Mouse (Mus musculus) liver, postnatal 0 days (tissue): ENCODE measurements at regions not wholly inside any gene's neighbourhood (a gene's known extent, or its start where the extent isn't known, plus 50 kb on each side); places are given as distances from the start of the nearest gene placed in this dataset.
A peak's percentile ranks its signal among the peaks of the same experiment; 100 is the strongest.

Source experiments
- ATAC-seq: fragments of 200-750 bp; cut with Nextera tagmentation; 2 replicates; pipeline ENCODE4 v1.8.0; 2017; ENCODE audit warnings: mild to moderate bottlenecking, moderate library complexity
- DNase-seq: peaks from one replicate; pipeline ENCODE4 v3.0.0-alpha.2; 2016
- H3K27ac ChIP-seq: fragments of 300-500 bp; sonication (generic); 2 replicates; pipeline ENCODE4 v1.5.1; 2014; ENCODE audit warnings: antibody characterized with exemption, moderate library complexity, mild to moderate bottlenecking, low read depth
- H3K27me3 ChIP-seq: fragments of 300-500 bp; sonication (generic); 2 replicates; pipeline ENCODE4 v1.6.1; 2014; ENCODE audit warnings: low read length, control low read depth, mixed read lengths; ENCODE audit not compliant: insufficient read depth
- H3K36me3 ChIP-seq: fragments of 300-500 bp; sonication (generic); replicated peaks from 2 replicates; pipeline ENCODE4 v1.6.1; 2014; ENCODE audit warnings: mild to moderate bottlenecking, control low read depth, low read length, moderate library complexity, mixed read lengths; ENCODE audit not compliant: insufficient read depth
- H3K4me1 ChIP-seq: fragments of 300-500 bp; sonication (generic); 2 replicates; pipeline ENCODE4 v1.6.1; 2014; ENCODE audit warnings: antibody characterized with exemption, mild to moderate bottlenecking, control low read depth; ENCODE audit not compliant: insufficient read depth
- H3K4me2 ChIP-seq: fragments of 300-500 bp; sonication (generic); 2 replicates; pipeline ENCODE4 v1.6.1; 2014; ENCODE audit warnings: low read depth, mild to moderate bottlenecking, low read length, moderate library complexity, mixed read lengths
- H3K4me3 ChIP-seq: fragments of 300-500 bp; sonication (generic); 2 replicates; pipeline ENCODE4 v1.5.1; 2014; ENCODE audit warnings: low read depth, low read length
- H3K9ac ChIP-seq: fragments of 300-500 bp; sonication (generic); replicated peaks from 2 replicates; pipeline ENCODE4 v1.6.1; 2014; ENCODE audit warnings: mild to moderate bottlenecking, moderate library complexity
- H3K9me3 ChIP-seq: fragments of 300-500 bp; sonication (generic); 2 replicates; pipeline ENCODE4 v1.6.1; 2016; ENCODE audit warnings: mild to moderate bottlenecking, control low read depth, low read length, mixed read lengths
- CTCF ChIP-seq: sonication (generic); IDR thresholded peaks from 2 replicates; pipeline ENCODE4 v1.5.1; 2016; ENCODE audit warnings: antibody characterized with exemption, low read depth
- EP300 ChIP-seq: IDR thresholded peaks from 2 replicates; pipeline ENCODE4 v1.6.1; 2016; ENCODE audit warnings: antibody characterized with exemption, low read depth, mild to moderate bottlenecking
- WGBS: fragments of 180-500 bp; shearing (Covaris S2); extraction: QIAGEN DNeasy Blood & Tissue Kit; methylation state at CpG from one replicate; pipeline ENCODE4 v1.1.7; 2014; ENCODE audit not compliant: insufficient replicate concordance; 5-methylcytosine and 5-hydroxymethylcytosine counted together

DNA sequence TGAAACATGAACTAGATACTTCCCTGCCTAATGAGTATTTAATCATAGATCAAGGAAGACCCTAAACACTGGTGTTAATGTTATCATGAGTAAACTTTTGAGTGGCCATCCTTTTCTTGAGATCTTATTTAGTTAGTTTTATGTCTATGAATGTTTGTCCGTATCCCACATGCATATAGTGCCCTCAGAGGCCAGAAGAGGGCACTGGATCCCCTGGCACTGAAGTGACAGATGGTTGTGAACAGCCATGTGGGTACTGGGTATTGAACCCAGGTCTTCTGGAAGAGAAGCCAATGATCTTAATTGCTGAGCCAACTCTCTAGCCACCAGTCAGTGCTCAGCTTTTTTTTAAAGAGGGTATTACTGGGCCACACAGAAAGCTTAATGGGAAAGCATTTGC, 408.6 kb upstream of the Hnrnpa3 start:
- no peaks in the 10 kb centered on the region for H3K36me3 ChIP-seq
- DNase-seq, result no peak
- no peak overlapping the region for H3K4me2 ChIP-seq
- H3K27me3 ChIP-seq, result no peaks in the 10 kb centered on the region
- H3K9me3 ChIP-seq, result no peaks in the 10 kb centered on the region
- no peaks in the 10 kb centered on the region; the same call in 1 of the 2 replicates for H3K4me1 ChIP-seq
- TF ChIP-seq CTCF, result peak; percentile 24; the same call in 1 of the 2 replicates
- TF ChIP-seq EP300, result no peak
- H3K4me3 ChIP-seq, result no peak overlapping the region
- 75% methylated on average over 1 of the region's 1 CpGs for WGBS
- H3K27ac ChIP-seq, result no peak overlapping the region
- no peak for ATAC-seq
- no peak overlapping the region for H3K9ac ChIP-seq

DNA sequence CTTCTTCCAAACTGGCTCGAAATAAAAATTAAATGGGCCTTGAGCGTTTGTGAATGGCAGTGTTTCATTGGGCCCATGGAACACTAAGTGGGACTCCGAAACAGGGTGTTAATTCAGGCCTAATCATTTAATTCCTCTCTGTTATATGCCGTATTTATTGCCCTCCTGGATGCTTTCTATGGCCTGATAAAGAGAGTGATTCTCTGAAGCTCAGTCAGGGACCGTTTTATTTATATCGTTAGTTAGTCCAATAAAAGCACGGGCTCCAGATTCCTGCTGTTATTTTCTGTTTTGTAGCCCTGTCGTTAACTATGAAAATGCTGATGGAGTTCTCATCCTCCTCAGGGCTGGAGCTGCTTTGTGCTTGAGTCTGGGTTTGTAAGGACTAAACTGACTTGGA, 406.2 kb upstream of the Hnrnpa3 start:
- Histone ChIP-seq H3K36me3 (no peaks in the 10 kb centered on the region), H3K9ac (no peak overlapping the region), H3K4me3 (no peak overlapping the region), H3K4me1 (no peaks in the 10 kb centered on the region), H3K4me2 (no peak overlapping the region), H3K27me3 (no peaks in the 10 kb centered on the region), H3K27ac (no peak overlapping the region), H3K9me3 (no peaks in the 10 kb centered on the region)
- no peak for ATAC-seq
- WGBS, result 83% methylated on average over 8 of the region's 8 CpGs
- no peak for DNase-seq
- TF ChIP-seq CTCF (no peak), EP300 (no peak)

DNA sequence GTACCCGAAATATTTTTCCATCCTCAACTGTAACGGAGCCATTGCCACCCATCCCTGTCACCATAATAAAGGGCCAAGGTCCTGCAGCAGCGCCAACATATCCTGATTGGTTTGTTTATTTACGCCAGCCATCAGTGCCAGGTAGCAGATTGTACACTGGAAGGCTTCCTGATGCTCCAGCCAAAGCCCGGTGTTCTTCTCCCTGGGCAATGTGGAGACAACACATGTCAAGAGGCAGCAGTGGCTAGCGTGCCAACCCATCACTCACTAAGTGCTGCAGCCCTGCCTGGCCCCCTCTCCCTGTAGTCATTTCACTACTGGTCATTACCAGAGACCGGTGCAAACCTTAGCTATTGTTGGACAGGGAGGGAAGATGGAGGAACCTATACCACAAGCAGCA, 393.8 kb upstream of the Hnrnpa3 start:
- TF ChIP-seq EP300 (no peak), CTCF (no peak)
- WGBS, result 76% methylated on average over 7 of the region's 7 CpGs

GRCm38 (mm10) chr2:75265739-75266699, 393.0 kb upstream of the Hnrnpa3 start:
- DNase-seq (no peak), ATAC-seq (no peak)
- TF ChIP-seq EP300, result no peak
- no peak for TF ChIP-seq CTCF
- Histone ChIP-seq H3K4me1 (no peaks in the 10 kb centered on the region), H3K9me3 (no peaks in the 10 kb centered on the region), H3K9ac (no peak overlapping the region), H3K4me3 (no peak overlapping the region), H3K27ac (no peak overlapping the region), H3K27me3 (no peaks in the 10 kb centered on the region), H3K4me2 (no peak overlapping the region), H3K36me3 (no peaks in the 10 kb centered on the region)
- 82% methylated on average over 19 of the region's 19 CpGs for WGBS

More for the DNA sequence above, 393.8 kb upstream of the Hnrnpa3 start:
- no peak overlapping the region for H3K4me3 ChIP-seq
- DNase-seq (no peak), ATAC-seq (no peak)
- no peak overlapping the region for H3K4me2 ChIP-seq
- H3K9me3 ChIP-seq, result no peaks in the 10 kb centered on the region
- no peaks in the 10 kb centered on the region for H3K27me3 ChIP-seq
- no peak overlapping the region for H3K27ac ChIP-seq
- no peaks in the 10 kb centered on the region for H3K4me1 ChIP-seq
- no peak overlapping the region for H3K9ac ChIP-seq
- H3K36me3 ChIP-seq, result no peaks in the 10 kb centered on the region

GRCm38 (mm10) chr2:75267949-75268348, 391.1 kb upstream of the Hnrnpa3 start:
- ATAC-seq, result no peak
- H3K4me1 ChIP-seq, result no peaks in the 10 kb centered on the region
- 46% methylated on average over 3 of the region's 3 CpGs for WGBS

DNA sequence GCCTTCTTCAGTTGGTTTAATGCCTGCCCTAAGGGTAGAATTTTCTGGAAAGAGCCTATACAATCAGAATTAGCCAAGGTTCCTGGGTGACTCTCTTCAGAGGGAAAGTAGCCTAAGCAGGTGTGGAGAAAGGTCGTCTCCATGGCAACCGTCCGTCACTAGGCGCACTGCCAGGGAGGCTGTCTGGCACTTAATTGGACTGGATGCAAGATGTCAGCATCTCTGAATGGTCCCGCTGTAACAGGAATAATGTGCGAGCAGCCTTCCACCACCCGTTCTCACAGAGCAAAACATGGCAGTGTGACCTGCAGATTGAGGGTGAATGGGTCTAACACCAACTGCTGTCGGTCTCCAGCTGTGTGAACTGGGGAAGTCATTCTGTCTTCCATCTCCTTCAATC, 389.6 kb upstream of the Hnrnpa3 start:
- Histone ChIP-seq H3K36me3 (no peaks in the 10 kb centered on the region), H3K4me3 (no peak overlapping the region), H3K27ac (no peak overlapping the region), H3K9ac (no peak overlapping the region), H3K27me3 (no peaks in the 10 kb centered on the region), H3K4me1 (no peaks in the 10 kb centered on the region), H3K4me2 (no peak overlapping the region), H3K9me3 (no peaks in the 10 kb centered on the region)
- 74% methylated on average over 8 of the region's 8 CpGs for WGBS
- no peak for TF ChIP-seq EP300
- TF ChIP-seq CTCF, result no peak
- peak; percentile 14 for DNase-seq
- ATAC-seq, result no peak

More at GRCm38 (mm10) chr2:75267949-75268348, 391.1 kb upstream of the Hnrnpa3 start:
- Histone ChIP-seq H3K27ac (no peak overlapping the region), H3K36me3 (no peaks in the 10 kb centered on the region), H3K4me3 (no peak overlapping the region), H3K9me3 (no peaks in the 10 kb centered on the region), H3K9ac (no peak overlapping the region), H3K27me3 (no peaks in the 10 kb centered on the region), H3K4me2 (no peak overlapping the region)
- TF ChIP-seq EP300 (no peak), CTCF (no peak)
- no peak for DNase-seq
